Mouse (Mus musculus) ES-CJ7 (cell line): Measurements from ENCODE around the gene Ccdc88a.

Experiments used
- DNase-seq: peaks from one replicate; pipeline ENCODE4 v3.0.0; 2011; ENCODE audit warnings: low read depth, low spot score

Gene Ccdc88a

DNA sequence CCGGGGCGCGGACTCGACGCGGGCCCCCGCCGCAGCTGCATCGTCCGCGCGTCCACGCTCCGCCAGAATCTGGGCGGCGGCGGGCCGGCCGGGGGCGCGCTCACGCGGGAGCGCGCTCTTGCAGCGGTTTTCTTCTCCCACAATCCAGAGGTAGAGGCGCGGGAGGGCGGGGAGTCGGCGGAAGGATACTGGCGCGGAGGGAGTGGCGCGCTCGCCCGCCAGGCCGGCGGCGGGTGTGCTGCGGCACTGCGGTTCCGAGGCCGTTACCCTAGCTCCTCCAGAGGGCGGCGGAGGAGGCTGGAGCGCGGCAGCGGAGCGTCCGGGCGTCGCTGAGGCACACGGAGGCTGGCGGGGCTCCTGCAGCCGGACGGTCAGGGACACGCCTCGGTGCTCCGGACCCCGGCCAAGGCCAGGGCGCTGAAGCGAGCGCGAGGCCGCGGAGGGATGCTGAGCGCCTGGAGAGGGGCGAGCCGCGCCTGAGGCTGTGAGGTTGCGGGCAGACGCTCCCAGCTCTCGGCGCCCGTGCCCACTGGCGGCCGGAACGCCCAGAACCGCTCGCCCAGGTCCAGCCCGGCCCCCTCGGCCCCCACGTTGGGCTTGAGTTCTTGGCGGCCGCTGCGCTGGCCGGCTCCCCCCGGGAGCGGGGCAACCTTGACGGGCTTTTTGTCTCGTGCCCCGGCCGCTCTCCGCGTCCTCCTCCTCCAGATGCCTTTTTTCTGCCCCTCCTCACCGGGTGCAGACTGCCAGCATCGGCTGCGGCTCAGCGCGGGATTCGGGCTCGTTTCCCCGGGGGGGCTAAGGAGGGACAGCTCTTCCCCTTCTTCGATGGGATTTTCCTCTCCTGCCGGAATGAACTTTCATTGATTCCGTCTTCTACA lies at the start of gene Ccdc88a:
TSS of gene Ccdc88a (plus strand) at position 263 of the 878 bp plus-strand sequence.
- peak; percentile 95 for DNase-seq

DNA sequence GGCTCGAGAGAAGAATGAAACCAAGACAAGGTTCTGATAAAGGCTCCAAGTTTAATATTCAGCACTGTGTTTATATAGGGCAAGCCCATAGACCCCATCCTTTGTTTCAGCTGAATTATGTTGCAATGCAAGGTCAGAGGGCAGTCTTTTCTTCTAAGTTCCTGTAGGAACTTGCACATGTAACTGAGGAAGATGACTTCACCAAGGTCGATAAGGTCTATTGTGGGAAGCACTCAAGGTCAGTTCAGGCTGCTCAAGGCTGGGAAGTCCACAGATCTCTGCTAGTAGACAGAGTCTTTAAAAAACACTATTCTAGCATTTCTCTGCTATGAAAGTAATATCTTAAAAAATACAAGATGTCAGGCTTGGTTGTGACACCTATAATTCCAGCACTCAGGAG lies 38.0 kb upstream of the Ccdc88a start:
- DNase-seq, result no peak

DNA sequence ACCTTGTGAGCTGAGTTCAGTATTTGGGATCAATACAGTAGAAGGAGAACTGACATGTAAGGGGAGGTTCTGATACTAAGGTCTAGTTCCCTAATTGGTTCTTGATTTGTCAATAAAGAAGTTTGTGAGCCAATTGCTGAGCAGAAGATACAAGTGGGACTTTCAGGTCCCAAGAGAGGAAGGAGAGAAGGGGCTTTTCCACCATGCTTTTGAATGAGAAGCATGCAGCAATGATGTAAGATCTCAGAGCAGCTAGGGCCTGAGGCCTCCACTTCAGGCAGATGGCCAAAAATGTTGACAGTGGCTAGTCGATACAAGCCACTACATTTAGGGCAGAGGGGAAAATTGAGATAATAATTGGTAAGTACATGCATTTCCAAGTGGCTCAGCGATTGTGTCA lies 32.2 kb upstream of the Ccdc88a start:
- DNase-seq, result no peak

DNA sequence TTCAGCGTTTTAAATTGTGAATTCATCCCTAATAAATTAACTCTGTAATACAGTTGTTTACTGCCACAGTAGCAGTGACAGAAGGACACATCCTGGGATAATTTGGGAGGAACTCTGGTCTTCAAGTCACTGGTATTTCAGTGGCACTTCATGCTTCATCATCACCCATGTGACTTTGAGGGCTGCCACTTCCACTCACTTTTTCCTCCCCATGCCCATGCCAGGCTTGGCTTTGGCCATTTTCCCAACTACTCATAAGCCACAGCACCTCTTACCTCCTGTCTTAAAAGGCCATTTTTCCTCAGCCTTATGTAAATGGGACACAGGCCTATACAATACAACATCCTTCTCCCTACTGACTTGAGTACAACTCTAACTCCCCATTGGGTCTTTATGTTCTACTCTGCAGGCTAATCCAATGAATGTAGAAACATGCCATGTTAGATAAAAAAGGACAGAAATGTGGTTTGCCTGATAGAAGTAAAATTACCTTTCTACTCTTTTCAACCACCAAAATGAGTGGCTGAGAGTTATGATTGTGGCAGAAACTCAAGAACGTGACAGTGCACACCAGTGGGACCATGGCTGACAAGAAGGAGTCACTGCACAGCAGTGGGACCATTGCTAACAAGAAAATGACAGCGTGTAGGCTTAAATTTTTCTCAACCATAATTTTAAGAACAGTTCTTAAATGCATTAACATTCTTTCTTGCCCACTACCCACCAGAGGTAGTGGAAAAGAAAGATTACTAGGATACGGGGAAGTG lies 28.4 kb upstream of the Ccdc88a start:
- no peak for DNase-seq

DNA sequence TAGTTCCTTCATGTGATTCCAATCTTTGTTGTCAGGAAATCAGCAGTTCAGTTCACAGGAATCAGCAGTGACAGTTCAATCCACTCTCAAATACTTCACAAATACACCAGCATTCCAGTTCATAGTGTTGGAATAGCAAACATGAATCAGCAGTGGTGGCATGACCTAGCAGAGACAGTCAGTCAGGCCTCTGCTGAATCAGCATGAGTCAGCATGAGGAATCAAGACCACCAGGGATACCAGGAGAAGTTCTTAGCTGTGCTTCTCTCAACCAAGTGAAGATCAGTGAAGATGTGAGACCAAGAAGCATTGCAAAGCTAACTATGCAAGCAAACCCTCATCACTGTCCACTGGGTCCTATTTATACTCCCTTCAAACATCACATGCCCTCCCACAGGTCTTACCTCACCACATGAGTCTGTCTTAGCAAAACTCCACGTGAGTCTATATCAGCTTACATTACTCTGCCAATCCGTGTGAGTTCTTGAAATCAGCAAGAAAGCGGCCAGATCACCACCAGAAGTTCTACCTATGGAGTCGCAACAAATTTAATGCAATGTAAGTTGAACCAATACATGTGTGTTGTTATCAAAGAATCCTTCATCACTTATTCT lies 27.7 kb upstream of the Ccdc88a start:
- no peak for DNase-seq

DNA sequence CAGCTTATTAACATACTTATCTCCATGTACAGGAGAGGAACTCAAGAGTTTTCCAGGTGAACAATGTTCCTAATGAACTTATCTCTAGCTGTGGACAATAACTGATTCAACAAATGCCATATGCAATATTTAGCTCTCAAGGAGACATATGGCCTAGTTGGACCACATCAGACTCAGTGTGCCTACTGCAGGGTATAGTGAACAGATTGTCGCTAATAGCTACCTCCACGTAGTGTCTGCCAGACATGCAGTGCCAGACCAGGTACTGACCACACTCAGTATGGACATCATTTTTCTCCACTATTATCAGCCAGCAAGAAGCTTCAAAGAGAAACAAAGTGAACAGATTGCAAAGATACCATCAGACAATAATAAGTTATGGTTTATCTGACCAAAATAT lies 22.6 kb upstream of the Ccdc88a start:
- no peak for DNase-seq

DNA sequence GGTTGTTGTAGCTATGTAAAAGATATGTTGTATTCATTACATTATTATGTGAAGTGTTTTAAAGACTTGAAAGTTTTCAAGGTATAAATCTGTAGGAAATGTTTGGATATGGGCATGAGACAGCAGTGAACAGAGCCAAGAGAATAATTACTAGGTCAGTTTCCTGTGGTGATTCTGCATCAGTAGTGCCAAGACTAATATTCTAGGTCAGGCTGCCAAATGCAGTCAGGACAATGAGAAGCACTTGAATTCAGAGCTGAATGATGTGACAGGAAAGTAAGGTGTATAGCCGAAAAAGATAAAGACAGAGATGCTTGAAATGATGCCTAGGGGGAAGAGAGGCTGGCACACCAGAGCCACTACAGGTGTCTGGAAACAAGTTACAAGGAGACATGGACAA lies 21.2 kb upstream of the Ccdc88a start:
- DNase-seq, result no peak

DNA sequence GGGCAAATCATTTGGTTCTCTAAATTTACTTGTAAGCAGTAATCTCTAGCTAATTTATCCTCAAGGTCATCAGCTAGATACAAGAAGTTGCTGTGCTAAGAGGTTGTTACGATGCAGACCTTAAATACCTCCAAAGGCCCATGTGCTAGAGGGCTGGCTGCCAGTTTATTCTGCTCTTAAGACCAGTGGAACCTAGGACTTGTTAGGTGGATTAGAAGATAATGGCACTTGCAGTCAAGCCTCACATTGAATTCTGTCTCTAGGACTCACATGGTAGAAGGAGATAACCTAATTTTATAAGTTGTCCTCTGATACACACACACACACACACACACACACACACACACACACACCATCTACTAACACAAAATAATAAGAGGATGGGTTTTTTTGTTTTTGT lies 5.3 kb upstream of the Ccdc88a start:
- no peak for DNase-seq

DNA sequence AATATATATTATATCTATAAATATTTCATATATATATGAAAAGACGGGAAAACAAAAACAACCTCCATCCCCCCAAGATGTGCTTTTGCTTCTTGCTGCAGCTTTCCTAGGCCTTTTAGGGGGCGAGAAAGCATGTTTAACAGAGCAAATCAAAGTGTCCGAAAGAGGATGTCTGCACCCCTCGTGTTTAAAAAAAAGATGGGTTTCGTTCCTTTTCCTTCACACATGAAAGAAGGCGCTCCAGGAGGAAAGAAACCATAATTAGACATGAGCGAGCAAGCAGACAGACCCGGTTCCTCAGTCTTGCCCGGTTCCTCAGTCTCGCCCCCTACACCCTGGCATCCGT lies 435 bp upstream of the Ccdc88a start:
- no peak for DNase-seq

DNA sequence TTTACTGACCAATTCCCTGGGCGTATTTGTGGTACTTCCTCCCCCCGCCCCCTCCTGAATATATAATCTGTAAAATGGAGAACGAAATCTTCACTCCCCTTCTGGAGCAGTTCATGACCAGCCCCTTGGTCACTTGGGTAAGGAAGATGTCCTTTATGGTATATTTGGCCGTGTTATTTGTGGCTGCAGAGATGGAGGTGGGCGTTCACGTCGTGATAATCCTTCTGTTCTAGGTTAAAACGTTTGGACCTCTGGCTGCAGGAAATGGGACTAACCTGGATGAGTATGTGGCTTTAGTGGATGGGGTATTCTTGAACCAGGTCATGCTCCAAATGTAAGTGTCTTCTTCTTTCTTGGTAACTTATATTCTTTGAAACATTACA lies 807 bp downstream of the Ccdc88a start:
- DNase-seq, result peak; percentile 37

DNA sequence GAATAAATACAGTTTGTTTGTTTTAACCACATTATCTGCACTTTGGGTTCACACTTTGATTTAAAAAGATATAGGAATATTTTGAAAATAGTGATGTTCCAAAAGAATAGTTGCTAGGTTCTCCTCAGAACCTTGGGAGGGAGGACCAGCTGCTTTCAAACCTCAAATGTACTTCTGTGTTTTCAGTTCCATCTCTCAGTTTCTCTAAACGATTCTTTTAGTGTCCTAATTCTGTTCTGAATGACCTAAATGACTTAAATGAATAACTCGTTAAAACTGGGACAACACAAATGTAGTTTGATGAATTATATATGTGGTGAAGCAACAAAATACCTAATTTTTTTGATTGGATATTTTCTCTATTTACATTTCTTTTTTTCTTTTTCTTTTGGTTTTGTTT lies 3.2 kb downstream of the Ccdc88a start:
- no peak for DNase-seq

DNA sequence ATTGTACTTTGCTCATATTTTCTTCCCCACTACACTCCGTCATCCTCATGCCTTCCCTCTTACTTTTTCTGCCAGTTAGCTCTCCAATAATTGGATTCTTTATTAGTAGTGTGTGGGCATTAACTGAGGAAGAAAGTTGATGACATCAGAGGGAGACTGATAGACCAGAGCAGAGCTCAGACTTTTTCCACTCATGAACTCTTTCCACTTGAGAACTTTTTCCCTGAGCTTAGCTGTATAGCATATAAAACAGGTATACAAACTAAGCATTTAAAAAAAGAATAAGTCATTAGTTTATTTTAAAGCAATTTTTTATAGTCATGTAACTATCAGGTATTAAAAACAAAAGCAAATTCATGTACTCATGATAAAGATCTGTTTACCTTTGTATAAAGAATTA lies 5.3 kb downstream of the Ccdc88a start:
- DNase-seq, result no peak

DNA sequence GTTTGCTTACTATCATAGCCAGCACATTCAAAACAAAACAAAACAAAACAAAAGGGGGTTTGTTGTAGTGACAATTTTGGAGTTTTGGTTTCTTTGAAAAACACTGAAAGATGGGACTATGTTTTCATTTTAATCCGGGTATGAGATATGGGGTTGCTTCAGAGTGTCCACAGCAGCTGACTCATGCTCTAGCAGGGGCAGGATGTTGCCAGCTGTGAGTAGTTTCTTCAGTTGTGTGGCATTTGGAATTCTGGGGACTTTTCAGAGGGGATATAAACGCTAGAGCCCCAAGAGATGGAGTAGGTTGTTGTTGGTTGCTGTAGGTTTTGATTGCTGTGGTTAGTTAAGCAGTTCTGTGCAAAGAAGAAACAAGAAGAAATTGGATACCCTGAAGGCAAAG lies 10.0 kb downstream of the Ccdc88a start:
- DNase-seq, result no peak

DNA sequence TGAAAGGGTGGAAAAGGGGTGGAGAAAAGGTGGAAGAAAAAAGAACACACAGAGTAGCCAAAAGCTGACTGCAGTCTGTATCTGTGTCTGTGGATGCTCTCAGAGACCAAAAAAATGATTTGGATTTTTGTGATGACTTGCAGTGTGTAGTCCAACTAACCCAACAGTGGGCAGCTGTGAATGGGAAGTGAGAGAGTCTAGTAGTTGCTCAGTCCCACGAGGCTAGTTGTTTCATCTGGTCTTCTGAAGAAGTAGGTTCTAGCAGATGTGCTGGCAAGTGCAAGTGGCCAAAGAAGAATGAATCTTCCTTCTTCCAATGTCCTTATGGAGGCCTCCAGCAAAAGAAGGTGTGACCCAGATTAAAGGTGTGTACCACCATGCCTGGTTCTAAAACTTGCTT lies 10.5 kb downstream of the Ccdc88a start:
- no peak for DNase-seq

DNA sequence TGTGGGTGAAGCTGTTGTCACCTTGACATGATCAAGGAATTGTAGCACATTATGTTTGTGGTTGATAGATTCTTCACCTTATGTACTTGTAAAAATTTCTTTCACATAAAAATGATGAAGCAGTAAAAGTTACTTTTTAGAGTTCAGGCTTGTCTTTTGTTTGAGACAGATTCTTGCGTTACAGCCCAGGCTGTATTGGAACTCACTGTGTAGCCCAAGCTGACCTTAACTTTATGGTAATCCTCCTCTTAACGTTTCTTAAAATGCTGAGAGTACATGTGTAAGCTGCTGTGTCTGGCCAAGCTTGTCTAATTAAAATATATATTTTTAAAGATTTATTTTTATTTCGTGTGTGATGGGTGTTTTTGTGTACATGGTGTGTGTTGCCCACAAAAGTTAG lies 11.2 kb downstream of the Ccdc88a start:
- no peak for DNase-seq

DNA sequence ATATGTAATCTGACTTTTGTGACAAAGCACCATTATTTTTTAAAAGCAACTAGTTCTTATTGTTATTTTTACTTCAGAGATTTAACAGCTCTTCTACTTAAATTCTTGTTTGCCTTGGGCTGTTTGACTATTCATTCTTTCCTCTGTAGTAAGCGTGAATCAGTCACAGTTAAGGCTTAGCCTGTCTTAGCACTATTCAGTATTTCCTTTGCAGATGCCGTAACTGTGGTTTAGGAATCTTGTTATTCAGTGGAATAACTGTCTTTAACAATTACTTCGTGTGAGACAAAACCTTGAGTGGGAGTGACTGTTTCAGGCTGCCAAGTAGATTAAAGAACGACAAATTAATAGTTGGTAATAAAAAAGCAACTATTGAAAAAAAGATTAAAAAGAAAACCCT lies 16.5 kb downstream of the Ccdc88a start:
- no peak for DNase-seq

DNA sequence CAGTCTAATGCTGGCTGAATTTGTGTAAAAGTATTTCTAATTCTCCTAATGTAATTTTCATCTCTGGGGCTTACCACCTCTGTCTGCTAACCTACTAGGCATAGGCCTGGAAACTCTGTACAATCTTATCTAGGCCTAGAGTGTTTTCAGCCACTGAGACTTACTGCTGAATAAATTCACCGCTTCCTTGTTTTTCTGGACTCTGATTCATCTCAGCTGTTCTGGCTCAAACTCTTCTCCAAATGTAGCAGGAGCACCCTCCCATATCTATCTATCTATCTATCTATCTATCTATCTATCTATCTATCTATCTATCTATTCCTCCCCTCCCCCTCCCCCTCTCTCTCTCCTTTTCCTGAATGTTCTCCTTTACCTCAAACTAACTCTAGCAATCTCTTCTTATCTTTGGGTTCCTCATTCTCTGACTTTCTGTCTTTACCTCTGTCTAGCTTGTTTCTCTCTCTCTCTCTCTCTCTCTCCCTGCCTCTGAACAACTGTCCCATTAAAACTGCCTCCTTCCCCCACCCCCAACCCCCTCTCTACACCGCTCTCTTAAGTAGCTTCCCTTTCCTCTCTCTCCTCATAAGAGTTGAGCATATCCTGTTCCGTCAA lies 21.8 kb downstream of the Ccdc88a start:
- DNase-seq, result no peak

DNA sequence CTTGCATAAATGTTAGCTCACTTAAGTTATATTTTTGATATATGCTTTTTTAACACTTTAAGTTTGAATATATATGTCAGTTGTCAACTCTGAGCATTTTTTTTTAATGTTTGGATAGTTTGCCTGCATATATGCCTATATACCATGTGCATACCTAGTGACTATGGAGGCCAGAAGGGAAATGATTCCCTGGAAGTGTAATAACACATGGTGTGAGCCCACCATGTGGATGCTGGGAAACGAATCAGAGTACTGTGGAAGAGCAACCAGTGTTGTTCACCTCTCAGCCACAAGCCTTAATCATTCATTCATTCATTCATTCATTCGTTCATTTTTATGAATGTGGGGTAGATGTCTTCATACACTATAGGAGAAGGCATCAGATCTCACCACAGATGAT lies 26.9 kb downstream of the Ccdc88a start:
- no peak for DNase-seq

DNA sequence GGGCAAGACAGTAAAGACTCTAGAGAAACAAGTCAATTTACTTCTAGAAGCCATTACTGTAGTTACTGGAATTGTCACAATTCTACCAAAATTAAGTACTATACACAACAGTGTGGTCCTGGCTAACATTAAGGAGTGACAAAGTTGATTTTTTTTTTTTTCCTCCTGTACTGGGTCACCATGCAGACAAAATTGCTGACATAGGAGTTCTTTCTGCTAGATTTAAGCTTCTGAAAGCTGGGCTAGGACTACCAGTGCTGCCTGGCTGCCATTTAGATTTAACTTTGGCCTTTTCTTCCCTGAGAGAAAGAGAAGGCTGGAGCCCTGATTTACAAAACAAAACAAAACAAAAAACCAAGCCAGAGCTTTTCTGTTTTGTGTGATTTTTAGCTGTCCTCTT lies 32.8 kb downstream of the Ccdc88a start:
- DNase-seq, result no peak

DNA sequence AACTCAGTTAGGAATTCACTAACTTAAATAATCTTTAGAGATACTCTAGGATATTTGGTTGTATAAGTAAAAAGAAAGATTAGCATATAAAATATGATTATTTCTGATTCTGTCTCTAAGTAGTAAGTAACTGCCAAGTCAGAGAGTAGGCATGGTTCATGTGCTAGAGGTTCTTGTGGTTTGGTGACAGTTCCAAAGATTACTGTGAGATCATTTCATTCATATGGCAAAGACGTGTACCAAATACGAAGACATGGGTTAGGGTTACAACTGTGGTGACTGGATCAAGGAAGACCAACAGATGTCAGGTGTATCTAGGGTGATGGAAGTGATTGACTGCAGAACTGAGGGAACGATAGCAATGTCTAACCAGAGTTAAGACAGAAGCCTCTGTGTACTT lies 50.0 kb downstream of the Ccdc88a start:
- no peak for DNase-seq

DNA sequence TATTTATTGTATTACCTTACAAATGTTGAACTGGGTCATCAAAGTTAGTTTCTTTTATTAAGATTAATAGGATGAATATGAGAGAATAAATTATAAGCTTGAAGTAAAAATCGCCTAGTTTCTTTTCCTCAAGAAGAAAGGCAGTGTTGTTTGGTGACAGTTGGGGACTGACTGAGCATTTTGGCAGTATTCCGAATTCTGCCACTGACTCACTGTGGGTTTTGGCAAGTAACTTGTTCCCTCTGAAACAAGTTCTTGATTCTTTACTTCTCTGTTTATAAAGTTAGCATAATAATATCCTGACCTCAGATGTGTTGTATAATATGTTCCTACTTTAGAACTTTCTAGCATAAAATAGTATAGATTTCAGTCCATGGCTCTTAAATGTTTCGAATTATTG lies 55.3 kb downstream of the Ccdc88a start:
- DNase-seq, result no peak

DNA sequence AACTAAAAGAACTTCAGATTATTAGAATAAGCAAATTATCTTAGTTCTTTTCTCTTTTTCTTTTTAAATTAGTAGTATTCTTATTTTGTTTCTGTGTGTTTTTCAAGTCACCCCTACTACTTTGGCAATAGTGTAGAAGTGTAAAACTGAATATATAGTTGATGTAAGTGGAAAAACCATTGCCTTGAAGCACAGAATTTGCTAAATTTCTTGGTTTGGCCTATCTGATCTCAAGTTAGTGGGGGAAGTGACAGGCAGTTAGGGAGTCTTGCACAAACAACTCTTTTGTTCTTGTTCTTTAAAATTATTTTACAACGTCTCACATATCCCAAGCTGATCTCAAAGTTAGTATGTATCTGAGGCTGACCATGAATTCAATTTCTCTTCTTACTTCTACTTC lies 57.6 kb downstream of the Ccdc88a start:
- DNase-seq, result no peak
